Mouse (Mus musculus) heart, embryonic 15.5 days (tissue): Measurements from ENCODE around the gene Dnajc17. TPM values are rescaled to one million over a fixed set of nuclear protein-coding genes. Genes with fewer than 3 reads are reported as not detected.

Source experiments
- ATAC-seq: fragments of 200-750 bp; cut with Nextera tagmentation; replicated peaks from 2 replicates; pipeline ENCODE4 v1.8.0; 2017; ENCODE audit warnings: low read depth, moderate TSS enrichment; ENCODE audit not compliant: insufficient number of reproducible peaks, insufficient read depth, low FRiP score
- H3K27ac ChIP-seq: fragments of 300-500 bp; sonication (generic); 2 replicates; pipeline ENCODE4 v1.5.1; 2015; ENCODE audit warnings: mild to moderate bottlenecking, inconsistent platforms
- H3K27me3 ChIP-seq: fragments of 300-500 bp; sonication (generic); 2 replicates; pipeline ENCODE4 v1.6.1; 2015; ENCODE audit warnings: inconsistent platforms
- H3K36me3 ChIP-seq: fragments of 300-500 bp; sonication (generic); 2 replicates; pipeline ENCODE4 v1.6.1; 2015; ENCODE audit warnings: mild to moderate bottlenecking, inconsistent platforms
- H3K4me1 ChIP-seq: fragments of 300-500 bp; sonication (generic); replicated peaks from 2 replicates; pipeline ENCODE4 v1.6.1; 2015; ENCODE audit warnings: inconsistent platforms
- H3K4me2 ChIP-seq: fragments of 300-500 bp; sonication (generic); 2 replicates; pipeline ENCODE4 v1.6.1; 2015; ENCODE audit warnings: inconsistent platforms, mild to moderate bottlenecking, moderate library complexity
- H3K4me3 ChIP-seq: fragments of 300-500 bp; sonication (generic); 2 replicates; pipeline ENCODE4 v1.5.1; 2015; ENCODE audit warnings: mild to moderate bottlenecking, inconsistent platforms
- H3K9ac ChIP-seq: fragments of 300-500 bp; sonication (generic); 2 replicates; pipeline ENCODE4 v1.6.1; 2015; ENCODE audit warnings: mild to moderate bottlenecking, inconsistent platforms
- H3K9me3 ChIP-seq: fragments of 300-500 bp; sonication (generic); replicated peaks from 2 replicates; pipeline ENCODE4 v1.6.1; 2016; ENCODE audit warnings: inconsistent platforms
- WGBS: fragments of 180-500 bp; shearing (Covaris S2); methylation state at CpG from one replicate; pipeline ENCODE4 v1.1.7; 2015; ENCODE audit warnings: mixed read lengths; 5-methylcytosine and 5-hydroxymethylcytosine counted together
- polyA plus RNA-seq: library from polyadenylated mRNA; unstranded; fragments of >200 nt; fragmentation: Nextera tagmentation; extraction: Ambion mirVana; gene quantifications from 2 replicates; pipeline ENCODE4 v1.2.1, GENCODE M21; 2015

Dnajc17 gene
- polyA plus RNA-seq: 12.4 and 12.5 TPM in 2 replicates

DNA sequence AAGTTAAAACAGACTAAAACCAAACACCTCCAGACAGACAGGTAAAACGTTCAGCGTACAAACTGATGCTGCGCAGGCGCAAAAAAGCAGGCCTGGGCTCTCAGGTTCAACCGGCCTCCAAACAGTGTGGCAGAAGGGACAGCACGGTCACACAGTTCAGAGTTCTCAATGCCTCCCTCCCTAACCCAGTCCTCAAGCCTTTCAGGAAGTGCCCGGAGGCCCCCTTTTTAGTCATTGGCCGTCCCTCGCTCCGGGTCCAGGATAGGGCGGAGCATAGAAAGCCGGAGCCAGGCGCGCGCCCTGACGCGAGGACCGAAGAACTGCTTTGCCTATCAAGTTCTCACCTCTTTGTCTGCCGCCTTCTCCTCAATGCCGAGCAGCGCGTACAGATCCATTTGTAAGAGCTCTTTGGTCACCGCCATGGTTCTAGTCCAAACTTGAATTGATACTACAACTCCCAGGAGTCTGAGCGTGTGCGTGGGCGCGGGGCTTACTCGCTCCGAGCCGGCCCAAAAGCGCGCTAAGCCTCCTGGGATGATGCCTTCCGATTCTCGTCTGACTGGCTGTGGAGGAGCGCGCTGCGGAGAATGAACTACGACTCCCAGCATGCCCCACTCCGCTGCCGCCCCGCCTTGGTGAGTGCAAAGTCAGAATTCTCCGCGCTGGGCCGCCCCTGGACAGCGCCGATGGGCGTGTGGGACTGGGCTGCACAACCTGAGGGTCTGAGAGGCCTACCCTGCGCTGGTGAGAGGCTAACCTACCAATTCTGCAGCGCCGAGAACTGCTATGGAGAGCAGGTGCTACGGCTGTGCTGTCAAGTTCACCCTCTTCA lies at the start of gene Dnajc17, which contains the start of gene Zfyve19:
Gene Dnajc17, minus strand, starts transcription at position 452 of the 832 bp plus-strand sequence.
Gene Zfyve19, plus strand, starts transcription at position 274 of the 832 bp plus-strand sequence.
- peak within 1 kb of the TSS; percentile 64 for H3K4me2 ChIP-seq
- no peaks in the 10 kb centered on the region for H3K27me3 ChIP-seq
- peaks cover 18% of the 10 kb centered on the region for H3K4me1 ChIP-seq
- H3K9ac ChIP-seq: peak within 1 kb of the TSS; percentile 79
- WGBS: under 1% methylated on average over 51 of the region's 51 CpGs
- peak within 1 kb of the TSS; percentile 89 for H3K4me3 ChIP-seq
- H3K36me3 ChIP-seq: peaks cover 30% of the 10 kb centered on the region
- ATAC-seq: peak; percentile 95
- H3K9me3 ChIP-seq: no peaks in the 10 kb centered on the region
- peak within 1 kb of the TSS; percentile 93 for H3K27ac ChIP-seq

GRCm38 (mm10) chr2:119254976-119255375 lies 46.4 kb upstream of the Dnajc17 start:
- peaks cover 4% of the 10 kb centered on the region for H3K4me1 ChIP-seq
- no peaks in the 10 kb centered on the region for H3K9me3 ChIP-seq
- 25% methylated on average over 7 of the region's 7 CpGs for WGBS
- no peak overlapping the region for H3K9ac ChIP-seq
- peaks cover 19% of the 10 kb centered on the region for H3K27me3 ChIP-seq
- H3K4me2 ChIP-seq: no peak overlapping the region
- no peak overlapping the region for H3K27ac ChIP-seq
- ATAC-seq: no peak
- no peak overlapping the region for H3K4me3 ChIP-seq
- no peaks in the 10 kb centered on the region for H3K36me3 ChIP-seq

GRCm38 (mm10) chr2:119250826-119251478 lies 42.4 kb upstream of the Dnajc17 start:
- no peaks in the 10 kb centered on the region for H3K9me3 ChIP-seq
- ATAC-seq: peak; percentile 53; the same call in 1 of the 2 replicates
- H3K4me2 ChIP-seq: peak overlapping the region; percentile 50
- no peaks in the 10 kb centered on the region for H3K36me3 ChIP-seq
- 0 out of 2 replicates have a peak overlapping the region, but pooled peaks have one; percentile 6 for H3K4me3 ChIP-seq
- peaks cover 24% of the 10 kb centered on the region for H3K27me3 ChIP-seq
- H3K9ac ChIP-seq: no peak overlapping the region
- H3K4me1 ChIP-seq: peaks cover 4% of the 10 kb centered on the region
- WGBS: 11% methylated on average over 11 of the region's 11 CpGs
- no peak overlapping the region for H3K27ac ChIP-seq

- Histone ChIP-seq H3K27ac (no peak overlapping the region), H3K4me1 (peaks cover 4% of the 10 kb centered on the region), H3K27me3 (peaks cover 21% of the 10 kb centered on the region), H3K4me3 (no peak overlapping the region), H3K4me2 (no peak overlapping the region), H3K9ac (no peak overlapping the region), H3K9me3 (no peaks in the 10 kb centered on the region), H3K36me3 (no peaks in the 10 kb centered on the region)
- WGBS: 61% methylated on average over 5 of the region's 5 CpGs
- ATAC-seq: no peak
These were observed 41.8 kb upstream of the Dnajc17 start for GRCm38 (mm10) chr2:119250377-119250776.

DNA sequence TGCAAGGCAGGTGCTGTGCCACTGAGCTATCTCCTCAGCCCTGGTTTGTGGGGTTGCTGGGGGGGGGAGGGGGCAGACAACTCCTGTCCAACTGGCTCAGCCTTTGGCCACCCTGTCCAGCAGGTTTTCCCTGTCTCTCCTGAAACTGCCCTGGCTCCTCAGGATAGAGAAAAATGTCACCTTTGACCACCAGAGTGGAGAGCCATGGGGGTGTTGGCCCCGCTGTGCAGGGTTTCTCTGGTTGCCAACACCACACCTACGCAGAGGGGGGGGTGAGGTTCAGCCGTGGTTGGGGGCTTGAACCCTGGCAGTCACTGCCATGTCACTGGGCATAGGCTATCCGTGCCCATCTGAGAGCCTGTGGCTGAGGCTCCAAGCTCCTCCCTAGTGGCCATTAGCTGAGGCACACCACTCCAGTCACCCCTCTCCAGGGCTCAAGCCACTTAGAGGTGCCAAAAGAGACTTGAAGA lies 41.0 kb upstream of the Dnajc17 start:
- Histone ChIP-seq H3K36me3 (no peaks in the 10 kb centered on the region), H3K4me1 (peaks cover 4% of the 10 kb centered on the region), H3K27ac (no peak overlapping the region), H3K4me3 (no peak overlapping the region), H3K9ac (no peak overlapping the region), H3K9me3 (no peaks in the 10 kb centered on the region), H3K4me2 (no peak overlapping the region), H3K27me3 (peaks cover 16% of the 10 kb centered on the region)
- 0 out of 2 replicates have a peak, but pooled peaks have one; percentile 5 for ATAC-seq
- WGBS: 73% methylated on average over 4 of the region's 4 CpGs

GRCm38 (mm10) chr2:119247904-119248303 lies 39.3 kb upstream of the Dnajc17 start:
- Histone ChIP-seq H3K9ac (no peak overlapping the region), H3K9me3 (no peaks in the 10 kb centered on the region), H3K36me3 (no peaks in the 10 kb centered on the region), H3K27me3 (peaks cover 9% of the 10 kb centered on the region), H3K4me1 (peaks cover 4% of the 10 kb centered on the region), H3K27ac (no peak overlapping the region), H3K4me3 (no peak overlapping the region), H3K4me2 (no peak overlapping the region)
- no peak for ATAC-seq
- WGBS: 79% methylated on average over 9 of the region's 9 CpGs

- WGBS: 63% methylated on average over 7 of the region's 7 CpGs
These were observed 36.7 kb upstream of the Dnajc17 start for GRCm38 (mm10) chr2:119245246-119245645.

DNA sequence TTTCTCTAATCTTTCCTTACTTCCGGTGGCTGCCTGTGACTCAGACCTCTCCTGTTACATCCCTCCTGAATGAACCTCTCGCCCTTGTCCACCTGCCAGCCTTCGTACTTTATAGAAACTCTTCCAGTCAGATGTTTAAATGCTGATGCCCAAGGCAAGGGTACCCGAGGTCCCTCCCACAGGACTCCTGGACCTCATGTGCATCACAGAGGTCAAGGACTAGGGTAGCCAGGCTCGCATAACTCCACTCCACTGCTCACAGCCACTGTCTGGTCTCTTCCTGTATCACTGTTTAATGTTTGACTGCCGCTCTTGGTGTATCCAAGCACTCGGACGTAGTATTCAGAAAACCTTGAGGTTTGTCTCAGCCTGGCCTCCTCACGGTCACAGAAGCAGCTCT lies 34.0 kb upstream of the Dnajc17 start:
- Histone ChIP-seq H3K4me1 (peaks cover 4% of the 10 kb centered on the region), H3K4me2 (no peak overlapping the region), H3K27me3 (peaks cover 37% of the 10 kb centered on the region), H3K9ac (no peak overlapping the region), H3K36me3 (no peaks in the 10 kb centered on the region), H3K9me3 (no peaks in the 10 kb centered on the region), H3K27ac (no peak overlapping the region), H3K4me3 (no peak overlapping the region)
- WGBS: 65% methylated on average over 9 of the region's 9 CpGs
- no peak for ATAC-seq

More at GRCm38 (mm10) chr2:119245246-119245645, 36.7 kb upstream of the Dnajc17 start:
- no peaks in the 10 kb centered on the region for H3K36me3 ChIP-seq
- no peaks in the 10 kb centered on the region for H3K4me1 ChIP-seq
- H3K9ac ChIP-seq: no peak overlapping the region
- H3K9me3 ChIP-seq: no peaks in the 10 kb centered on the region
- no peak overlapping the region for H3K4me3 ChIP-seq
- ATAC-seq: no peak
- H3K27me3 ChIP-seq: peaks cover 16% of the 10 kb centered on the region
- H3K27ac ChIP-seq: no peak overlapping the region
- H3K4me2 ChIP-seq: no peak overlapping the region

DNA sequence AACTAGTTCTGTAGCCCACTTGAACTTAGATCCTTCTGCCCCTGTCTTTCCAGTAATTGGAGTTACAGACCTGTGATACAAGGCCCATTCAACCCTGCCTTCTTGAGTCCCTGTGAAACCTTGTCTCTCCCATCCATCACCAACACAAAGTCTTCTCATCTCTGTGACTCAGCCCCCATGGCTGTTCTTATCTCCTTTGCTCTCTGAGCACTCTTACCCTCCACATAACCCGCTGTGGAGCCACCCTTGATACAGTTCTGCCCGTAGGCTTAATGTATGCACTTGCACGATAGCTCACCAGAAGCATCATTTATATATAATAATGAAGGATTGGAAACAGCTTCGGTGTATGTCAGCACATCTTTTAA lies 32.2 kb upstream of the Dnajc17 start:
- peaks cover 54% of the 10 kb centered on the region for H3K27me3 ChIP-seq
- WGBS: 78% methylated on average over 4 of the region's 4 CpGs
- H3K4me3 ChIP-seq: no peak overlapping the region
- H3K36me3 ChIP-seq: no peaks in the 10 kb centered on the region
- H3K27ac ChIP-seq: no peak overlapping the region
- H3K9ac ChIP-seq: no peak overlapping the region
- ATAC-seq: no peak
- H3K4me1 ChIP-seq: peaks cover 12% of the 10 kb centered on the region
- H3K4me2 ChIP-seq: no peak overlapping the region
- H3K9me3 ChIP-seq: no peaks in the 10 kb centered on the region

DNA sequence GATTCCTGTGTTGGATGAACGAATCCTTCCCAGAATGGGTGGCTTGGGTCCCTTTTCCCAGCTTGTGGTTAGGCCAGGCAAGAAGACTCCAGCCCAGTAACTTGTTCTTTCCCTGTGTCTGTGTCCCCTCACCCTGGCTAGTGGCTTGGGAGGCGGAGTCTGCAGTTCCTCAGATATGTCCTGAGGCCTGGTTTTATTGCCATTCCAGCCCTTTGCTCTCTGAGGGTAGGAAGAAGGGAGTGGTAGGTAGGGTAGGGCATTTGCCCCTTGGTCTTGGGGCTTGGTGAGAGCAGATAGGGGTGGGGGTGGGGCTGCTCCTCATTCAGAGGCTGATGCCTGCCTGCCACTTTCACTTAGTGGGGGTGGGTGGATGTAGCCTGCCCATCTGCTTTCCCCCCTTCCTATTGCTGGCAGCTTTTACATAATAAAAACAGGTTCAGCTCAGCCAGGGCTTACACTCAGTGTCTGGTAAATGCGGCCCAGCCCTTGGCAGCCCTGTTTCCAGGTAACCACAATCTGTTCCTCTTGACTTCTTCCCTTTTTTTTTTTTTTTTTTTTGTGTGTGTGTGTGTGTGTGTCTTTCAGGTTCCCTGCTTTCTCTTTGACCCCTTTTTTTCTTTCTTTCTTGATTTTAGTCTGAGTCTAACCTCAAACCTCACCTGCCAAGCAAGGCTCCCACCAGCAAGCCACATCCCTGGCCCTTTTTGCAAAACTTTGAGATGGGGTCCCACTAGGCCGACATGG lies 31.7 kb upstream of the Dnajc17 start:
- Histone ChIP-seq H3K4me1 (peaks cover 12% of the 10 kb centered on the region), H3K27me3 (peaks cover 60% of the 10 kb centered on the region), H3K27ac (no peak overlapping the region), H3K9me3 (no peaks in the 10 kb centered on the region), H3K36me3 (no peaks in the 10 kb centered on the region), H3K4me3 (no peak overlapping the region), H3K9ac (no peak overlapping the region), H3K4me2 (no peak overlapping the region)
- ATAC-seq: no peak
- 69% methylated on average over 4 of the region's 4 CpGs for WGBS

- WGBS: 76% methylated on average over 2 of the region's 2 CpGs
- Histone ChIP-seq H3K4me2 (no peak overlapping the region; the same call in 1 of the 2 replicates), H3K4me1 (peaks cover 12% of the 10 kb centered on the region), H3K9me3 (no peaks in the 10 kb centered on the region), H3K27me3 (peaks cover 75% of the 10 kb centered on the region), H3K36me3 (no peaks in the 10 kb centered on the region), H3K4me3 (peak overlapping the region; percentile 50; the same call in 1 of the 2 replicates), H3K27ac (no peak overlapping the region), H3K9ac (no peak overlapping the region)
- no peak for ATAC-seq
These were observed 30.1 kb upstream of the Dnajc17 start for GRCm38 (mm10) chr2:119238671-119239070.
